ENCODE assay signal across 9 mouse cellular contexts in the genomic region with DNA sequence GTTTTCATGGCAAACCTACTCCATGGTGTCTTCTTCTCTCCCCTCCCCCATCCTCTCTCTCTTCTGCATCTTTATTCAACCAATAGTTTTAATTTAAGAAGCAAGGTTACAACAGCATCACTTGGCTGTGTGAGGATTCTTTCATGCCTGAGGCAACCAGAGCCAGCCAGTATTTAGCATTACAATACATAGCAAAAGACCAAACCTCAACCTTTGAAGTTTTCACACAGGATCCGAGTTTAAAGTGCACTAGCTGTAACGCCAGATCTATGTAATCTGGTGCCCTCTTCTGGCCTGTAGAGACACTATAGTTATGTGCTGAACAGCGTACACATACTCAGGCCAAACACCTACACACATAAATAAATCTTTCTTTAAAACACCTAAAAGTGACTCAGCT. TPM values are rescaled to one million over a fixed set of nuclear protein-coding genes. Genes with fewer than 3 reads are reported as not detected.
A peak's percentile ranks its signal among the peaks of the same experiment; 100 is the strongest.
DNase-seq lines count a peak whose midpoint lies in the region; ATAC-seq and TF ChIP-seq lines count a peak whose summit lies in the region.
"Had no signal": no experiment of that assay in that cellular context is flagged by ENCODE, and none has a peak within 500 bp of the region (broad histone marks: within the 10 kb centered on the region; RNA-seq: fewer than 3 reads in every experiment).

No protein-coding gene starts in this region.

- H3K27ac ChIP-seq in hindbrain, postnatal 0 days: no peak overlapping the region
- H3K27ac ChIP-seq in hindbrain, embryonic 12.5 days: no peak overlapping the region
- peak overlapping the region; percentile 57; the same call in 1 of the 2 replicates for H3K27ac ChIP-seq in ES-Bruce4 (ENCODE audit: insufficient read depth, low read length)
- no peak overlapping the region for H3K27ac ChIP-seq in embryonic facial prominence, embryonic 14.5 days (replicated peaks; ENCODE audit: low read depth, low read length)
- H3K27ac ChIP-seq in intestine, embryonic 15.5 days: no peak overlapping the region
- H3K27ac ChIP-seq: embryonic facial prominence, embryonic 15.5 days; limb, embryonic 12.5 days had no signal

- no peak overlapping the region for H3K4me3 ChIP-seq in hindbrain, postnatal 0 days (ENCODE audit: low read length)
- no peak overlapping the region for H3K4me3 ChIP-seq in hindbrain, embryonic 12.5 days
- no peak overlapping the region for H3K4me3 ChIP-seq in ES-Bruce4 (ENCODE audit: low read depth, low read length)
- no peak overlapping the region for H3K4me3 ChIP-seq in embryonic facial prominence, embryonic 14.5 days (ENCODE audit: low read depth, low read length)
- no peak overlapping the region for H3K4me3 ChIP-seq in intestine, embryonic 15.5 days (replicated peaks)
- H3K4me3 ChIP-seq: embryonic facial prominence, embryonic 15.5 days; limb, embryonic 12.5 days had no signal

- H3K27me3 ChIP-seq in hindbrain, postnatal 0 days (ENCODE audit: insufficient read depth, low read length): no peaks in the 10 kb centered on the region
- no peaks in the 10 kb centered on the region for H3K27me3 ChIP-seq in hindbrain, embryonic 12.5 days
- H3K27me3 ChIP-seq in ES-Bruce4 (ENCODE audit: control insufficient read depth, insufficient read depth, low read length, poor library complexity, severe bottlenecking): no peaks in the 10 kb centered on the region
- no peaks in the 10 kb centered on the region for H3K27me3 ChIP-seq in embryonic facial prominence, embryonic 14.5 days (replicated peaks; ENCODE audit: control insufficient read depth, insufficient read depth, low read length)
- no peaks in the 10 kb centered on the region for H3K27me3 ChIP-seq in intestine, embryonic 15.5 days (replicated peaks)
- H3K27me3 ChIP-seq: embryonic facial prominence, embryonic 15.5 days; limb, embryonic 12.5 days had no signal

- ATAC-seq in hindbrain, postnatal 0 days: no peak
- no peak for ATAC-seq in hindbrain, embryonic 12.5 days (ENCODE audit: low FRiP score)
- no peak for ATAC-seq in embryonic facial prominence, embryonic 14.5 days (ENCODE audit: low read depth)
- no peak for ATAC-seq in erythroblast, adult 5-6 weeks (replicated peaks; ENCODE audit: low FRiP score, poor library complexity, severe bottlenecking)
- ATAC-seq in intestine, embryonic 15.5 days: no peak

- TF ChIP-seq CTCF in hindbrain, postnatal 0 days (IDR thresholded peaks at IDR 0.05; ENCODE audit: low read depth): peak; percentile 68
- peak; percentile 31 for TF ChIP-seq CTCF in ES-Bruce4 (IDR thresholded peaks at IDR 0.05; ENCODE audit: low read depth, low read length)

- WGBS in hindbrain, postnatal 0 days: 30% methylated on average over 3 of the region's 3 CpGs
- 34% methylated on average over 3 of the region's 3 CpGs for WGBS in hindbrain, embryonic 12.5 days
- WGBS in embryonic facial prominence, embryonic 14.5 days: 48% methylated on average over 3 of the region's 3 CpGs
- 45% methylated on average over 3 of the region's 3 CpGs for WGBS in intestine, embryonic 15.5 days

- no peak overlapping the region for H3K4me2 ChIP-seq in hindbrain, postnatal 0 days (ENCODE audit: low read depth, low read length)
- H3K4me2 ChIP-seq in hindbrain, embryonic 12.5 days (replicated peaks): no peak overlapping the region
- no peak overlapping the region for H3K4me2 ChIP-seq in embryonic facial prominence, embryonic 14.5 days (ENCODE audit: low read depth, low read length)
- H3K4me2 ChIP-seq in intestine, embryonic 15.5 days (replicated peaks): no peak overlapping the region
- H3K4me2 ChIP-seq: embryonic facial prominence, embryonic 15.5 days; limb, embryonic 12.5 days had no signal

- no peaks in the 10 kb centered on the region for H3K36me3 ChIP-seq in hindbrain, postnatal 0 days (ENCODE audit: insufficient read depth, low read length)
- no peaks in the 10 kb centered on the region for H3K36me3 ChIP-seq in hindbrain, embryonic 12.5 days
- no peaks in the 10 kb centered on the region for H3K36me3 ChIP-seq in ES-Bruce4 (ENCODE audit: control insufficient read depth, insufficient read depth, low read length, poor library complexity, severe bottlenecking)
- H3K36me3 ChIP-seq in embryonic facial prominence, embryonic 14.5 days (ENCODE audit: control insufficient read depth, insufficient read depth, low read length): no peaks in the 10 kb centered on the region
- no peaks in the 10 kb centered on the region for H3K36me3 ChIP-seq in intestine, embryonic 15.5 days
- H3K36me3 ChIP-seq: embryonic facial prominence, embryonic 15.5 days; limb, embryonic 12.5 days had no signal

- peak; percentile 64 for DNase-seq in hindbrain, postnatal 0 days (ENCODE audit: low spot score)
- peak; percentile 17 for DNase-seq in embryonic facial prominence, embryonic 14.5 days (ENCODE audit: low spot score)
- DNase-seq in retina, embryonic 14.5 days (ENCODE audit: low spot score): peak; percentile 29

- H3K9me3 ChIP-seq in hindbrain, postnatal 0 days (ENCODE audit: low read length): no peaks in the 10 kb centered on the region
- H3K9me3 ChIP-seq in hindbrain, embryonic 12.5 days (replicated peaks): no peaks in the 10 kb centered on the region
- H3K9me3 ChIP-seq in ES-Bruce4 (replicated peaks; ENCODE audit: control insufficient read depth, insufficient read depth, low read length, poor library complexity, severe bottlenecking): 0 out of 2 replicates have a peak, but pooled peaks cover 4% of the 10 kb centered on the region
- H3K9me3 ChIP-seq in embryonic facial prominence, embryonic 14.5 days (ENCODE audit: control insufficient read depth, low read length): no peaks in the 10 kb centered on the region
- H3K9me3 ChIP-seq in intestine, embryonic 15.5 days: no peaks in the 10 kb centered on the region
- H3K9me3 ChIP-seq: embryonic facial prominence, embryonic 15.5 days; limb, embryonic 12.5 days had no signal

- TF ChIP-seq EP300 in ES-Bruce4 (IDR thresholded peaks at IDR 0.05; ENCODE audit: insufficient read depth, low read depth, low read length): no peak

- H3K4me1 ChIP-seq in hindbrain, postnatal 0 days (ENCODE audit: insufficient read depth, low read length): no peaks in the 10 kb centered on the region
- peaks cover 3% of the 10 kb centered on the region; the same call in 1 of the 2 replicates for H3K4me1 ChIP-seq in hindbrain, embryonic 12.5 days
- H3K4me1 ChIP-seq in ES-Bruce4 (ENCODE audit: control insufficient read depth, insufficient read depth, low read length): peaks cover 2% of the 10 kb centered on the region
- peaks cover 7% of the 10 kb centered on the region; the same call in 1 of the 2 replicates for H3K4me1 ChIP-seq in embryonic facial prominence, embryonic 14.5 days (ENCODE audit: control insufficient read depth, insufficient read depth, low read length)
- no peaks in the 10 kb centered on the region; the same call in 1 of the 2 replicates for H3K4me1 ChIP-seq in intestine, embryonic 15.5 days (replicated peaks)
- H3K4me1 ChIP-seq: embryonic facial prominence, embryonic 15.5 days; limb, embryonic 12.5 days had no signal

- TF ChIP-seq POLR2A in ES-Bruce4 (IDR thresholded peaks at IDR 0.05; ENCODE audit: insufficient read depth, low read length): no peak

- no peak overlapping the region for H3K9ac ChIP-seq in hindbrain, postnatal 0 days (replicated peaks; ENCODE audit: low read length)
- H3K9ac ChIP-seq in hindbrain, embryonic 12.5 days: no peak overlapping the region
- no peak overlapping the region for H3K9ac ChIP-seq in ES-Bruce4 (ENCODE audit: low read depth, poor library complexity, severe bottlenecking)
- no peak overlapping the region for H3K9ac ChIP-seq in embryonic facial prominence, embryonic 14.5 days (ENCODE audit: low read depth, low read length)
- no peak overlapping the region for H3K9ac ChIP-seq in intestine, embryonic 15.5 days
- H3K9ac ChIP-seq: embryonic facial prominence, embryonic 15.5 days; limb, embryonic 12.5 days had no signal

RNA-seq across cellular contexts. Expression of a gene that starts 18.5 kb away (rescaled TPM):
- total RNA-seq in hindbrain, postnatal 0 days (2014; rRNA removed): 102 and 109 TPM in 2 replicates
- 80.9 and 81.4 TPM in 2 replicates for polyA plus RNA-seq in hindbrain, postnatal 0 days (2015; fragmentation: Nextera tagmentation; extraction: Ambion mirVana)
- 118 and 127 TPM in 2 replicates for polyA plus RNA-seq in hindbrain, embryonic 12.5 days (2016; fragmentation: Nextera tagmentation; extraction: Ambion mirVana)
- 86.6 and 94.0 TPM in 2 replicates for polyA plus RNA-seq in ES-Bruce4 (2011; ENCODE audit: insufficient read depth, insufficient read length, low read depth, missing spikeins)
- 82.4 and 88.0 TPM in 2 replicates for polyA plus RNA-seq in embryonic facial prominence, embryonic 14.5 days (2014; fragmentation: Nextera tagmentation; extraction: Ambion mirVana)
- total RNA-seq in erythroblast, adult 5-6 weeks (2015; ENCODE audit: low replicate concordance): 7.7 and 10.4 TPM in 2 replicates
- total RNA-seq in erythroblast, adult 5-6 weeks (2017; ENCODE audit: low replicate concordance): 9.1 and 14.1 TPM in 2 replicates
- 99.4 and 102 TPM in 2 replicates for polyA plus RNA-seq in intestine, embryonic 15.5 days (2015; fragmentation: Nextera tagmentation; extraction: Ambion mirVana)

RNA-seq across cellular contexts. Expression of a gene that starts 36.7 kb away (rescaled TPM):
- 44.3 and 48.6 TPM in 2 replicates for total RNA-seq in hindbrain, postnatal 0 days (2014; rRNA removed)
- 22.3 and 25.7 TPM in 2 replicates for polyA plus RNA-seq in hindbrain, postnatal 0 days (2015; fragmentation: Nextera tagmentation; extraction: Ambion mirVana)
- 51.6 and 60.5 TPM in 2 replicates for polyA plus RNA-seq in hindbrain, embryonic 12.5 days (2016; fragmentation: Nextera tagmentation; extraction: Ambion mirVana)
- 37.9 and 38.8 TPM in 2 replicates for polyA plus RNA-seq in ES-Bruce4 (2011; ENCODE audit: insufficient read depth, insufficient read length, low read depth, missing spikeins)
- polyA plus RNA-seq in embryonic facial prominence, embryonic 14.5 days (2014; fragmentation: Nextera tagmentation; extraction: Ambion mirVana): 26.5 and 30.8 TPM in 2 replicates
- 3.8 and 10.0 TPM in 2 replicates for total RNA-seq in erythroblast, adult 5-6 weeks (2015; ENCODE audit: low replicate concordance)
- total RNA-seq in erythroblast, adult 5-6 weeks (2017; ENCODE audit: low replicate concordance): 1.1 and 1.7 TPM in 2 replicates
- polyA plus RNA-seq in intestine, embryonic 15.5 days (2015; fragmentation: Nextera tagmentation; extraction: Ambion mirVana): 18.1 and 19.5 TPM in 2 replicates

RNA-seq across cellular contexts. Expression of a gene that starts 53.9 kb away (rescaled TPM):
- 72.7 and 80.1 TPM in 2 replicates for total RNA-seq in hindbrain, postnatal 0 days (2014; rRNA removed)
- polyA plus RNA-seq in hindbrain, postnatal 0 days (2015; fragmentation: Nextera tagmentation; extraction: Ambion mirVana): 80.4 and 81.0 TPM in 2 replicates
- polyA plus RNA-seq in hindbrain, embryonic 12.5 days (2016; fragmentation: Nextera tagmentation; extraction: Ambion mirVana): 139 and 143 TPM in 2 replicates
- 85.0 and 89.5 TPM in 2 replicates for polyA plus RNA-seq in ES-Bruce4 (2011; ENCODE audit: insufficient read depth, insufficient read length, low read depth, missing spikeins)
- polyA plus RNA-seq in embryonic facial prominence, embryonic 14.5 days (2014; fragmentation: Nextera tagmentation; extraction: Ambion mirVana): 63.5 and 63.8 TPM in 2 replicates
- 26.8 and 30.0 TPM in 2 replicates for total RNA-seq in erythroblast, adult 5-6 weeks (2015; ENCODE audit: low replicate concordance)
- 32.8 and 56.3 TPM in 2 replicates for total RNA-seq in erythroblast, adult 5-6 weeks (2017; ENCODE audit: low replicate concordance)
- 39.4 and 40.0 TPM in 2 replicates for polyA plus RNA-seq in intestine, embryonic 15.5 days (2015; fragmentation: Nextera tagmentation; extraction: Ambion mirVana)

RNA-seq across cellular contexts. Expression of a gene that starts 55.2 kb away (rescaled TPM):
- total RNA-seq in hindbrain, postnatal 0 days (2014; rRNA removed): 966 and 1,021 TPM in 2 replicates
- polyA plus RNA-seq in hindbrain, postnatal 0 days (2015; fragmentation: Nextera tagmentation; extraction: Ambion mirVana): 1,289 and 1,346 TPM in 2 replicates
- polyA plus RNA-seq in hindbrain, embryonic 12.5 days (2016; fragmentation: Nextera tagmentation; extraction: Ambion mirVana): 901 and 915 TPM in 2 replicates
- polyA plus RNA-seq in ES-Bruce4 (2011; ENCODE audit: insufficient read depth, insufficient read length, low read depth, missing spikeins): 282 and 298 TPM in 2 replicates
- 573 and 628 TPM in 2 replicates for polyA plus RNA-seq in embryonic facial prominence, embryonic 14.5 days (2014; fragmentation: Nextera tagmentation; extraction: Ambion mirVana)
- 124 and 125 TPM in 2 replicates for total RNA-seq in erythroblast, adult 5-6 weeks (2015; ENCODE audit: low replicate concordance)
- 81.1 and 126 TPM in 2 replicates for total RNA-seq in erythroblast, adult 5-6 weeks (2017; ENCODE audit: low replicate concordance)
- polyA plus RNA-seq in intestine, embryonic 15.5 days (2015; fragmentation: Nextera tagmentation; extraction: Ambion mirVana): 614 and 624 TPM in 2 replicates
